Mouse (Mus musculus) adrenal gland, postnatal 10 days (tissue): ENCODE results near the gene Prss16. TPM values are rescaled to one million over a fixed set of nuclear protein-coding genes. Genes with fewer than 3 reads are reported as not detected.

Source experiments
- DNase-seq: peaks from one replicate; pipeline ENCODE4 v3.0.0; 2021; ENCODE audit warnings: mixed read lengths
- total RNA-seq, 2 experiments: library from RNA; stranded (reverse); gene quantifications; 2 replicates each; pipeline ENCODE4 v1.2.3; 2021

Gene Prss16
- total RNA-seq, 2 experiments from 2014 or later = not detected

- DNase-seq = no peak
These were observed 2.4 kb downstream of the Prss16 start for GRCm38 (mm10) chr13:22007121-22007510.

DNA sequence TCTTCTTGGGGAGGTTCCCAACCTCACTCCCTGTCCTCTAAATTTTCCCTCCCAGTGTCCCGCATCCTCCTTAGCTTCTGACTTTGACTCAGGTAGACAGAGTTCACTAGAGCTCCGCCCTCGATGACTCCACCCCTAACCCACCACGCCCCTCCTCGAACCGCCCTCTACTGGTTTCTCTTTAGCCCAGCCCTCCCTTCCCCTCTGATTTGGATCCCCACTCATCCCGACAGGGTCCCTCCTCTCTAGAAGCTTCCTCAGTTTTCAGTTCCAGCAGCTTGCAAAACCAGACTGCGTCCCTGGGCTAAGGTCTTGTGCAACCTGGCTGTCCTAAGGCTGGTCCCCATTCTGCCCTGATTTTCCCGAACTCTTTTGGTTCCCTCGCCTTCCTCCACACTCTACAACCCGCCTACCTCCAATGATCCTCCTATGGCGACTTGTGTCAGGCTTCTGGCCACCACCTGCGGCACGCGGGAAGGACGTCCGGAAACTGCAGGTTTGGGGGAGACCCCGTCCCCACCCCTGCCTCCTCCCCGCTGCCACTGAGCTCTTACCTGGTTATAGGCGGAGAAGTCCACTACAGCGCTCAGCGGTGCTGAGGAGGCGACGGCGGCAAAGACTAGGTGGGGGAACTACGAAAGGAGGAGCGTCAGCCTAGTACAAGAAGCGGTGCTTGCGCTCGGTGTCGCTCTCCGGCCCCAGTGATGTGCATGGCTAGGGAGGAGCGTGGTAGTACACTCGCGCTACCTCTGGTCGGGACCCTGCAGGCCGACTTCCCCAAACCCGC, 3.0 kb downstream of the Prss16 start:
- DNase-seq = peak; percentile 56

- peak; percentile 53 for DNase-seq
These were observed 3.8 kb downstream of the Prss16 start for GRCm38 (mm10) chr13:22005605-22006333.

DNA sequence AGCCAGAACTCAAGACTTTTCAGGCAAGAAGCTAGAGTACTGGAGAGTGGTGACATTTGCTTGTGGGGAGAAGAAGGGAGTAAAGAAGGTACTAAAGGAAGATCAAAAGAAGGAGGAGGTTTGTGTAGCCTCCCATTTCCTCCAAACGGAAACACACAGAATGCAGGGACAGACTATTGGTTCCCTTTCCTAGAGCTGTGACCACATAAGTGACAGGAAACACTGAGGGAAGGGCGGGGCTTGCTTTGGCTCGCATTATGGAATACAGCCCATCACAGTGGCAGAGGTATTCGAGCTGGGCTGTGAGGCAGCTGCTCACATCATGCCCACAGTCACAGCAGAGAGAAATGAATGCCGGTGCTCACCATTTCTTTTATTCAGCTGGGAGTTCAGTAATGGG, 7.7 kb downstream of the Prss16 start:
- no peak for DNase-seq

- DNase-seq = no peak
These were observed 8.2 kb downstream of the Prss16 start for GRCm38 (mm10) chr13:22001346-22001745.

DNA sequence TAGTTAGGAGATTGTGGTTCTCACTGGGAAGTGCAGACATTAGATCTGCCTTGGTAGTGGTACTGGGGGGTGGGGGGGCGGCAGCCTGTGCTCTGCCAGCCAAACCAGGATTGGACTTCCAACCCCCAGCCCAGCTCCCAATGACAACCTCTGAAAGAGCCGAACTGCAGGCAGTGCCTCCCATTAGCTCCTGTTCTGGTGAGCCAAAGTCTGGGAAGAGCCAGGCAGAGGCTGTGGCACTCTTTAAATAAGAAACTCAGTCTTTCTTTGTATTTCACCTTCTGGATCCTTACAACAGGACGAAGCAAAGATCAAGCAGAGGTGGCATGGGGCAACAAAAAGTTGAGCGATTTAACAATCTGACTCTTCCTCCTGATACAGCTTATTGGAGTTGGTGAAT, 10.4 kb downstream of the Prss16 start:
- no peak for DNase-seq

DNA sequence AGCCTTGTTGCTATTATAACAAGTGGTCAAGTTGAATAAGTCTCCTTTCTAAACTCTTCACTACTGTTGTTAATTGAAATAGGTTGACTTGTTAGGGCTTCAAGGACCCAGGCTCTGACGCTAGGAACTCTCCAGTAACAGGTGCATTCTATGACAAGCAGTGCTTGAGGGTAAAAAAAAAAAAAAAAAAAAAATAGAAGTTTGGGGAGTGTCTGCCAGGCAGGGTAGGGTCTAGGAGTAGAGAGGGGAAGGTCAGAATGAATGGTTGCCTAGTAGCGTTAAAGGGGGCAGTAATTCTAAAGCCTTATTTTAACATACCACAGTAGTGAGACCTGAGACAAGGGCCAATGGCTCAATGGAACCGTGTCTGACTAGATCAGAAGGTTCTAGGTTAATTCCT, 11.1 kb downstream of the Prss16 start:
- DNase-seq = no peak

- no peak for DNase-seq
These were observed 11.7 kb downstream of the Prss16 start for GRCm38 (mm10) chr13:21997821-21998220.

- DNase-seq = no peak
These were observed 12.2 kb downstream of the Prss16 start for GRCm38 (mm10) chr13:21997201-21997820.

DNA sequence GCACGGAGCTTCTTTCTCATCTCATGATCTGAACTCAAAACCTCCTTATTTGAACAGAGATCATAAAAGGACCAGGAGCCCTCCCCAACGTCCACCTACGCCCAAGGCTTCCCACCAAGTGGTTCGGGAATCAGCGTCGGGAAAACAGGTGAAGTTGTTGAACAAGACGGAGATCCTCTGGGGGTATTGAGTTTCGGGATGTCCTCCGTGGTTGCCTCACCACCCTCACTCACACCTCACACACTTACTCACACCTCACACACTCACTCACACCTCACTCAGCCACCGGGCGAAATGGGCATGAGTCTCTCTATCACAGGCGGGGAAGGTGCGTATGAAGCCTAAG, 12.7 kb downstream of the Prss16 start:
- no peak for DNase-seq

DNA sequence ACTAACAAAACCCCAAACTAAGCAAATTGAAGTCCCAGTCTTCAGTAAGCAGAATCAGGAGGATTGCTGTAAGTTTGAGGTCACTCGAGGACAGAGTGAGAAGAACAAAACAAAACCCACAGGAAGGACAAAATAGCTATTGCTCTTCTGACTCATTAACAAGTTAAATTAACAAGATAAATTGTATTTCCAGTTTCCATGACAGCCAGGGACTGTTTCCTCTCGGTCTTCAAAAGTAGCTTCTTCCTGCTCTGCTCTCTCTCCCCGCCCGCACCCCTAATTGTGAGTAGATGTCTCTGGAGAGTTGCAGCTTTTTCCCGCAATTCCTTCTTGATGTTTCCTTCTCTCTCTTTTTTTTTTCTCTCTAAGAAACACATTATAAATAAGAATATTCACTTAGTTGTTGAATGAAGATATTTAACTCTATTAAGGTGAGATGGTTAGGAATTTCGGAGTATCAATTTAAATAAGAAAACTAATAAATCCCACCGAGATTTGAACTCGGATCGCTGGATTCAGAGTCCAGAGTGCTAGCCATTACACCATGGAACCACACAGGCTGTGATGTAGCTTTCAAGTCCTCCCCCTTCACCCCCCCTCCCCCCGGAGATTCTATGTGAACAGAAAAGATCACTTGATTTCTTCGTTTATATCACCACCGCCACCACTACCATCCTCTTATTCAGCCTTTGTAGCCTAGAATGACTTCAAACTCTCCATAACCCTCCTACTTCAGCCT, 13.3 kb downstream of the Prss16 start:
- no peak for DNase-seq

DNA sequence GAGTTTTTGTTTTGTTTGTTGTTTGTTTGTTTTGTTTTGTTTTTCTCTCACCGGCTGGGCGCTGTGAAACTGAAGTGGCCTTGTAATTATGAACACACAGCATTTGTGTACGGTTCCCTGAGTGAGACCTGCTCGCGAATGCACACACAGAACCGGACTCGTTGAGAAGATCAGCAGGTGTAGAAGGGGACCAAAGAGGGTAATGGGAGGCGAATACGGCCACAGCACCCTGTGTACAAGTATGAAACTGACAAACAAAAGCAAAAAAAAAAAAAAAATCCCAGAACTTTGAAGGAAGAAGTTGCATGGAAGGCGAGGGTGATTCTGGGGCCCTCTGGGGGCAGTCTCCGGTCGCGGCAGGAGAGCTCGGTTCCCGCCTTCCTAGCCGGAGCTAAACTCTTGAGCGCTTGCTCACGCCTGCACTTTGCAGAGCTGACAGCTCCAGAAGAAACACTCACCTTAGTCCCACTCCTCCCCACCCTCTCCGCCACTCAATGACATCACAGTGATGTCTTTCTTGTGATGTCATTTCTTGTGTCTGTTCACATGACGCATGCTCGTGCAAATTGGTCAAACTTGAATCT, 14.1 kb downstream of the Prss16 start:
- DNase-seq = peak; percentile 21

DNA sequence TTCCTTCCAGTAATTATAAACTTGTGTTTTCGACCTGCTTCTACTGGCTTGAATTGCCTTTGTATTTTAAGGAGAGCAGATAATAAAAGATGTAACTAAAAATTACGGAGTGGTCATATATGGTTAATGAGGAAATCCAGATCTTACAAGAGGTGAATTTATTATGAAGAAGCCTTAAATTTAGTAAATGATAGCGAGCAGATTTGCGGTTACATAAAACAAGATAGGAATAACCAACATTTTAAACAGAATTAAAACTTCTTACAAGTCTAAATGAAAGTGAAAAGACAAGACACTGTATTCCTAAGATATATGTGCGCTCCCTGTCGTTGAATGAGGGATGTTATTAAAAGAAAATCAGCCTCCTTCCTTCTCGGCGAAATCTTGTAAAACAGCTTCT, 14.6 kb downstream of the Prss16 start:
- DNase-seq = no peak

- no peak for DNase-seq
These were observed 15.4 kb downstream of the Prss16 start for GRCm38 (mm10) chr13:21993957-21994738.

DNA sequence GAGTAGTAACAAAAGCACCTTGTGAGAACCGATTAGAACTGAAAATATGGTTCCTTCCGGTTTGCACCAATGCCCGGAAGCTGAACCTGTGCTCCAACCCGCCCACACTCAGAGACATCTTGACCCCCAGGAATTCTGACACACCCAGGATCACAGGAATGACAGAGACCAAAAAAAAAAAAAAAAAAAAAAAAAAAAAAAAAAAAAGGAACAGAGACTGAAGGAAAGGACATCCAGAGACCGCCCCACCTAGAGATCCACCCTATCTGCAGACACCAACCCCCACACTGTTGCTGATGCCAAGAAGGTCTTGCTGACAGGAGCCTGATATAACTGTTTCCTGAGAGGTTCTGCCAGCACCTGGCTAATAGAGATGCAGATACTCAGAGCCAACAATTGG, 17.0 kb downstream of the Prss16 start:
- no peak for DNase-seq

DNA sequence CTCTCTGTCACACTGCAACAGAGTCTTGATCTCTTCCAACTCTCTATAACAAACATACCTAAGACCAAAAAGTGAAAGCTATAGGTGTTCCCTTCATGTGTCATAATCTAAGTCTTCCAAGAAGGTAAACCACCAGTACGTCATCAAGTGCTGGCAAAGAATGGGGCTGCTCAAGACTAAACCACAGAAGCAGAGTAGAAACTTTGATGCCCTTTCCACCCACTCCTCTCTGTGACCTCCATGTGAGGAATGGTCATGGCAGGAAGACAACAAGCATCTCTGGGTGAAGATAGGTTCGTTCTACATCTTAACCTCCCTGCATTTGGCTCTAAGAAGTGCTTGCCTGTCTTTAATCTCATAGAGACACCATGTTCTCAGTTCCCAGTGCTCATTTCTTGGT, 25.1 kb downstream of the Prss16 start:
- DNase-seq = no peak

- DNase-seq = no peak
These were observed 27.7 kb downstream of the Prss16 start for GRCm38 (mm10) chr13:21981803-21982193.

GRCm38 (mm10) chr13:21980981-21981802, 28.4 kb downstream of the Prss16 start, which contains the start of gene Pom121l2:
TSS of gene Pom121l2 (plus strand) at chr13:21981194.
- DNase-seq = peak; percentile 60

GRCm38 (mm10) chr13:21974726-21975473, 34.6 kb downstream of the Prss16 start:
- DNase-seq = peak; percentile 82
